In genomic region chr5:115340577-115341313, GRCm38 (mm10) we compare ENCODE assay signal across 8 mouse cellular contexts. TPM values are rescaled to one million over a fixed set of nuclear protein-coding genes. Genes with fewer than 3 reads are reported as not detected.
A peak's percentile ranks its signal among the peaks of the same experiment; 100 is the strongest.
DNase-seq lines count a peak whose midpoint lies in the region; ATAC-seq and TF ChIP-seq lines count a peak whose summit lies in the region.

Gatc (minus strand) TSS chr5:115341178.
Triap1 (plus strand) TSS chr5:115341225.

- H3K9me3 ChIP-seq in embryonic facial prominence, embryonic 13.5 days, result no peaks in the 10 kb centered on the region
- H3K9me3 ChIP-seq in limb, embryonic 12.5 days, result no peaks in the 10 kb centered on the region
- no peaks in the 10 kb centered on the region for H3K9me3 ChIP-seq in midbrain, embryonic 14.5 days (ENCODE audit: control insufficient read depth, low read length)

- peak within 1 kb of the TSS; percentile 73 for H3K4me2 ChIP-seq in embryonic facial prominence, embryonic 13.5 days
- peak within 1 kb of the TSS; percentile 78 for H3K4me2 ChIP-seq in limb, embryonic 12.5 days
- H3K4me2 ChIP-seq in midbrain, embryonic 14.5 days (ENCODE audit: low read length), result peak within 1 kb of the TSS; percentile 61

- peak within 1 kb of the TSS; percentile 72 for H3K4me3 ChIP-seq in embryonic facial prominence, embryonic 13.5 days
- H3K4me3 ChIP-seq in kidney, adult 2 months (ENCODE audit: insufficient read depth, low read depth, low read length), result peak within 1 kb of the TSS; percentile 80
- peak within 1 kb of the TSS; percentile 87 for H3K4me3 ChIP-seq in limb, embryonic 12.5 days (replicated peaks)
- peak within 1 kb of the TSS; percentile 84 for H3K4me3 ChIP-seq in midbrain, embryonic 14.5 days (replicated peaks; ENCODE audit: low read depth, low read length)

- ATAC-seq in embryonic facial prominence, embryonic 13.5 days (ENCODE audit: insufficient number of reproducible peaks, insufficient read depth, low FRiP score, low TSS enrichment, low read depth), result peak; percentile 78
- peak; percentile 80 for ATAC-seq in limb, embryonic 12.5 days (ENCODE audit: insufficient number of reproducible peaks, insufficient read depth, low FRiP score, low TSS enrichment, low read depth)
- peak; percentile 93 for ATAC-seq in midbrain, embryonic 14.5 days (ENCODE audit: low FRiP score, low TSS enrichment)

- under 1% methylated on average over 62 of the region's 62 CpGs for WGBS in embryonic facial prominence, embryonic 13.5 days
- WGBS in kidney, adult 2 months, result under 1% methylated on average over 62 of the region's 62 CpGs
- WGBS in limb, embryonic 12.5 days, result under 1% methylated on average over 62 of the region's 62 CpGs
- under 1% methylated on average over 62 of the region's 62 CpGs for WGBS in midbrain, embryonic 14.5 days

- peak within 1 kb of the TSS; percentile 80 for H3K27ac ChIP-seq in embryonic facial prominence, embryonic 13.5 days
- peak within 1 kb of the TSS; percentile 61 for H3K27ac ChIP-seq in kidney, adult 2 months (ENCODE audit: insufficient read depth, low read depth, low read length)
- H3K27ac ChIP-seq in limb, embryonic 12.5 days, result peak within 1 kb of the TSS; percentile 83
- H3K27ac ChIP-seq in midbrain, embryonic 14.5 days (replicated peaks; ENCODE audit: low read depth, low read length), result peak within 1 kb of the TSS; percentile 90

- DNase-seq in 3134 (ENCODE audit: extremely low read depth, insufficient read length, low spot score), result peak; percentile 88
- DNase-seq in adrenal gland, postnatal 4 days (ENCODE audit: low spot score in 2 of 2), result peak; percentile 82 to 87
- peak; percentile 90 to 93 for DNase-seq in heart, adult 18-20 months
- DNase-seq in kidney, adult 2 months, result peak; percentile 93
- DNase-seq in midbrain, embryonic 14.5 days, result peak; percentile 95
- peak; percentile 73 to 85 for DNase-seq in spleen, adult 18-20 months

- peak within 1 kb of the TSS; percentile 90 for H3K9ac ChIP-seq in embryonic facial prominence, embryonic 13.5 days
- H3K9ac ChIP-seq in limb, embryonic 12.5 days (replicated peaks), result peak within 1 kb of the TSS; percentile 89
- H3K9ac ChIP-seq in midbrain, embryonic 14.5 days (replicated peaks; ENCODE audit: low read length), result peak within 1 kb of the TSS; percentile 81

- no peak for TF ChIP-seq CTCF in kidney, adult 2 months (conservative IDR thresholded peaks at IDR 0.05; ENCODE audit: insufficient read depth, insufficient read length, low read depth, low read length)

- H3K4me1 ChIP-seq in embryonic facial prominence, embryonic 13.5 days, result peaks cover 11% of the 10 kb centered on the region
- no peaks in the 10 kb centered on the region; the same call in 1 of the 2 replicates for H3K4me1 ChIP-seq in kidney, adult 2 months (ENCODE audit: control insufficient read depth, insufficient read depth, low read length)
- peaks cover 20% of the 10 kb centered on the region for H3K4me1 ChIP-seq in limb, embryonic 12.5 days (replicated peaks)
- peaks cover 16% of the 10 kb centered on the region for H3K4me1 ChIP-seq in midbrain, embryonic 14.5 days (ENCODE audit: control insufficient read depth, insufficient read depth, low read length)

- TF ChIP-seq POLR2A in kidney, adult 2 months (IDR thresholded peaks at IDR 0.05; ENCODE audit: low read depth, low read length), result peak; percentile 53

- H3K27me3 ChIP-seq in embryonic facial prominence, embryonic 13.5 days, result no peaks in the 10 kb centered on the region
- H3K27me3 ChIP-seq in kidney, adult 2 months (replicated peaks; ENCODE audit: control insufficient read depth, insufficient read depth, low read length), result no peaks in the 10 kb centered on the region
- no peaks in the 10 kb centered on the region for H3K27me3 ChIP-seq in limb, embryonic 12.5 days
- H3K27me3 ChIP-seq in midbrain, embryonic 14.5 days (ENCODE audit: control insufficient read depth, insufficient read depth, low read length), result no peaks in the 10 kb centered on the region

- peaks cover 51% of the 10 kb centered on the region for H3K36me3 ChIP-seq in embryonic facial prominence, embryonic 13.5 days
- peaks cover 4% of the 10 kb centered on the region; the same call in 1 of the 2 replicates for H3K36me3 ChIP-seq in kidney, adult 2 months (ENCODE audit: control insufficient read depth, insufficient read depth, low read length)
- peaks cover 48% of the 10 kb centered on the region for H3K36me3 ChIP-seq in limb, embryonic 12.5 days
- H3K36me3 ChIP-seq in midbrain, embryonic 14.5 days (ENCODE audit: control insufficient read depth, insufficient read depth, low read length), result peaks cover 41% of the 10 kb centered on the region

RNA-seq across cellular contexts. Expression of gene Gatc, which starts in this region (rescaled TPM):
- 10 to 100 TPM; 19.1 to 20.3 TPM for total RNA-seq in adrenal gland, postnatal 4 days (2021)
- polyA plus RNA-seq in embryonic facial prominence, embryonic 13.5 days (2015; fragmentation: Nextera tagmentation; extraction: Ambion mirVana), result 31.1 and 32.1 TPM in 2 replicates
- 10 to 100 TPM; 17.2 to 18.0 TPM for total RNA-seq in heart, adult 18-20 months (2021)
- polyA plus RNA-seq in kidney, adult 2 months (2012; rRNA removed), result 12.1 and 16.0 TPM in 2 replicates
- 27.3 and 30.6 TPM in 2 replicates for polyA plus RNA-seq in limb, embryonic 12.5 days (2016; fragmentation: Nextera tagmentation; extraction: Ambion mirVana)
- 38.2 and 43.4 TPM in 2 replicates for polyA plus RNA-seq in midbrain, embryonic 14.5 days (2014; fragmentation: Nextera tagmentation; extraction: Ambion mirVana)

RNA-seq across cellular contexts. Expression of gene Triap1, which starts in this region (rescaled TPM):
- 10 to 100 TPM; 35.1 to 39.6 TPM for total RNA-seq in adrenal gland, postnatal 4 days (2021)
- polyA plus RNA-seq in embryonic facial prominence, embryonic 13.5 days (2015; fragmentation: Nextera tagmentation; extraction: Ambion mirVana), result 58.0 and 64.4 TPM in 2 replicates
- 10 to 100 TPM; 26.9 to 28.4 TPM for total RNA-seq in heart, adult 18-20 months (2021)
- polyA plus RNA-seq in kidney, adult 2 months (2012; rRNA removed), result 15.9 and 20.1 TPM in 2 replicates
- polyA plus RNA-seq in limb, embryonic 12.5 days (2016; fragmentation: Nextera tagmentation; extraction: Ambion mirVana), result 65.4 and 67.0 TPM in 2 replicates
- 48.4 and 50.1 TPM in 2 replicates for polyA plus RNA-seq in midbrain, embryonic 14.5 days (2014; fragmentation: Nextera tagmentation; extraction: Ambion mirVana)

Comparison
In these comparisons a context has a peak if more than half of its experiments do, and no peak if none do; other contexts are left out.
1. Peak in every context shown above with its lines: DNase-seq, ATAC-seq, H3K4me3 ChIP-seq and H3K27ac ChIP-seq.